Mouse (Mus musculus) lung, embryonic 16.5 days (tissue): ENCODE results near the gene 2700081O15Rik. TPM values are rescaled to one million over a fixed set of nuclear protein-coding genes. Genes with fewer than 3 reads are reported as not detected.
A peak's percentile ranks its signal among the peaks of the same experiment; 100 is the strongest.
"Not testable (repeated sequence)": the region's sequence is repeated elsewhere in the genome, so short reads cannot be mapped to it uniquely, and the experiment has no call there.

ENCODE experiments used
- ATAC-seq: fragments of 200-750 bp; cut with Nextera tagmentation; 2 replicates; pipeline ENCODE4 v1.8.0; 2017; ENCODE audit warnings: low read depth, mild to moderate bottlenecking, moderate library complexity
- H3K27ac ChIP-seq: fragments of 300-500 bp; sonication (generic); 2 replicates; pipeline ENCODE4 v1.5.1; 2014; ENCODE audit warnings: mild to moderate bottlenecking, control low read depth, low read length
- H3K27me3 ChIP-seq: fragments of 300-500 bp; sonication (generic); 2 replicates; pipeline ENCODE4 v1.6.1; 2014; ENCODE audit warnings: low read depth, low read length, mixed read lengths; ENCODE audit not compliant: control insufficient read depth, insufficient read depth
- H3K36me3 ChIP-seq: fragments of 300-500 bp; sonication (generic); 2 replicates; pipeline ENCODE4 v1.6.1; 2014; ENCODE audit warnings: low read length; ENCODE audit not compliant: control insufficient read depth, insufficient read depth
- H3K4me1 ChIP-seq: fragments of 300-500 bp; sonication (generic); replicated peaks from 2 replicates; pipeline ENCODE4 v1.6.1; 2014; ENCODE audit warnings: low read length, mixed read lengths; ENCODE audit not compliant: control insufficient read depth, insufficient read depth
- H3K4me2 ChIP-seq: fragments of 300-500 bp; sonication (generic); 2 replicates; pipeline ENCODE4 v1.6.1; 2014; ENCODE audit warnings: low read depth, low read length, control low read depth
- H3K4me3 ChIP-seq: fragments of 300-500 bp; sonication (generic); 2 replicates; pipeline ENCODE4 v1.5.1; 2014; ENCODE audit warnings: mild to moderate bottlenecking, low read length, control low read depth
- H3K9ac ChIP-seq: fragments of 300-500 bp; sonication (generic); 2 replicates; pipeline ENCODE4 v1.6.1; 2014; ENCODE audit warnings: low read length, control low read depth
- H3K9me3 ChIP-seq: fragments of 300-500 bp; sonication (generic); 2 replicates; pipeline ENCODE4 v1.6.1; 2016; ENCODE audit warnings: low read length; ENCODE audit not compliant: control insufficient read depth
- WGBS: fragments of 180-500 bp; shearing (Covaris S2); extraction: QIAGEN DNeasy Blood & Tissue Kit; methylation state at CpG from one replicate; pipeline ENCODE4 v1.1.7; 2014; 5-methylcytosine and 5-hydroxymethylcytosine counted together
- polyA plus RNA-seq: library from polyadenylated mRNA; unstranded; fragments of >200 nt; fragmentation: Nextera tagmentation; extraction: Ambion mirVana; gene quantifications from 2 replicates; pipeline ENCODE4 v1.2.1, GENCODE M21; 2015

2700081O15Rik gene
- polyA plus RNA-seq, 1 experiment from 2014 or later: 5.0 TPM

- H3K9ac ChIP-seq: no peak overlapping the region
- H3K27ac ChIP-seq: no peak overlapping the region
- peaks cover 7% of the 10 kb centered on the region for H3K4me1 ChIP-seq
- H3K4me2 ChIP-seq: no peak overlapping the region
- peaks cover 7% of the 10 kb centered on the region for H3K9me3 ChIP-seq
- 75% methylated on average over 6 of the region's 6 CpGs for WGBS
- H3K4me3 ChIP-seq: no peak overlapping the region
- no peaks in the 10 kb centered on the region for H3K27me3 ChIP-seq
- no peaks in the 10 kb centered on the region; the same call in 1 of the 2 replicates for H3K36me3 ChIP-seq
- ATAC-seq: no peak
Measured at GRCm38 (mm10) chr19:7388488-7388887, 28.9 kb upstream of the 2700081O15Rik start.

DNA sequence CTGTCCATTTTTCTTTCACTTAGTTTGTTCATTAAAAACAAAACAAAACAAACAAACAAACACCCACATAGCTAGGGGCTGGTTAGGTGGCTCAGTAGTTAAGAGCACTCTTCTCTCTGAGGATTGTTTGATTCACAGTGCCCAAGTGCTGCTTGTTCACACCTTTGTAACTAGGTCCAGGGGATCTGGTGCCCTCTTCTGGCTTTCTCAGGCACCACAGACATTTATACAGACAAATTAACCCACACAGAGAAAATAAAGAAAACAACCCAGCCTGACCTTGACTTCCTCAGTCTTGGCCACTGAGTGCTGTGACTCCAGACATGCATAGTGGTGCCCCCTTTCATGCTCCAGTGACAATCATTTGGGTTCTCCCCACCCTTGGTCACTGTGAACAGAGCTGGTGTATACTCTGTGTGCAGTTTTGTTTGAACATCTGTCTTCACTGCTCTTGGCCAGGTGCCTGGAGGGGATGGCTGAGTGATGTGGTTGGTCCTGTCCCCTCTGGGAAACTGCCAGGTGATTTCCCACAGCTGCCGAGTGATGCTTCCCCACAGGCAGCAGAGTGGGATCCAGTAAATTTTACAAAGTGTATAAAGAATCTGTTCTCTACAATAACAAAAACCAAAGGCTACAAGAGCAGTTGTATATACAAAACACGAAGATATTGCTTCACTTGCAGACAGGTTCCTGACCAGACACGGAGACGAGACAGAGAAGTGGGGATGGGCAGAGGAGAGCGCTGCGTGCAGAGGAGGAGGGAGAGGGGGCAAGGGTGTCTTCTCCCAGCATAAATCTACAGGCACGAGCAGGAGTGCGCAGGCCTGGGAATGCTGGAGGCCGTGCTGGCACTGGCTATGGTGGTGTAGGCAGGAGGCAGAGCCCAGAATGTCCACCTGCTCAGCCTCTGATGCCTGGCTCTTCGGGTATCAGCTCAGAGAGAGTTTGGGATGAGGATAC is 20.3 kb upstream of the 2700081O15Rik start:
- peak; percentile 66 for ATAC-seq
- not testable (repeated sequence) for H3K4me3 ChIP-seq, H3K4me1 ChIP-seq, H3K27me3 ChIP-seq, H3K9ac ChIP-seq, H3K36me3 ChIP-seq, H3K27ac ChIP-seq, H3K9me3 ChIP-seq, H3K4me2 ChIP-seq
- WGBS: 51% methylated on average over 9 of the region's 10 CpGs

DNA sequence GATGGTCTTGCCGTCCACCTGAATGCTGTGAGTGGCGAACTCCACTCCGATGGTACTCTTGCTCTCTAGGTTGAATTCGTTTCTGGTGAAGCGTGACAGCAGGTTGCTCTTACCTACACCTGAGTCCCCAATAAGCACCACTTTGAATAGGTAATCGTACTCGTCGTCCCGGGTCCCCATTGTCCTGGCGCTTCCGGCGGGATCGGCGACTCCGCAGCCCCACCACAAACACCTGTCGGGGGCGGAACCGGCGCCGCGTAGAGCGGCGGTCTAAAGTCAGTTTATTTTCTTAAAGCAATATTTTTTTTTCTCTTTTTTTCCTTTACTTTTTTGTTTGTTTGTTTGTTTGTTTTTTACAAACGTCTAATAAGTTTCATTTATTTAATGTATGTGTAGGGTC is 18.5 kb upstream of the 2700081O15Rik start:
- not testable (repeated sequence) for H3K4me2 ChIP-seq, H3K36me3 ChIP-seq, ATAC-seq, H3K9ac ChIP-seq, H3K27ac ChIP-seq, H3K4me3 ChIP-seq, H3K4me1 ChIP-seq, H3K27me3 ChIP-seq, H3K9me3 ChIP-seq
- 31% methylated on average over 24 of the region's 24 CpGs for whole genome bisulfite sequencing

GRCm38 (mm10) chr19:7400635-7401034 is 16.8 kb upstream of the 2700081O15Rik start:
- Histone ChIP-seq H3K9me3 (no peaks in the 10 kb centered on the region), H3K9ac (no peak overlapping the region), H3K27me3 (no peaks in the 10 kb centered on the region), H3K27ac (peak overlapping the region; percentile 34; the same call in 1 of the 2 replicates), H3K4me1 (peaks cover 8% of the 10 kb centered on the region), H3K36me3 (no peaks in the 10 kb centered on the region), H3K4me2 (peak overlapping the region; percentile 23), H3K4me3 (no peak overlapping the region)
- ATAC-seq: peak; percentile 29
- WGBS: 57% methylated on average over 11 of the region's 11 CpGs

DNA sequence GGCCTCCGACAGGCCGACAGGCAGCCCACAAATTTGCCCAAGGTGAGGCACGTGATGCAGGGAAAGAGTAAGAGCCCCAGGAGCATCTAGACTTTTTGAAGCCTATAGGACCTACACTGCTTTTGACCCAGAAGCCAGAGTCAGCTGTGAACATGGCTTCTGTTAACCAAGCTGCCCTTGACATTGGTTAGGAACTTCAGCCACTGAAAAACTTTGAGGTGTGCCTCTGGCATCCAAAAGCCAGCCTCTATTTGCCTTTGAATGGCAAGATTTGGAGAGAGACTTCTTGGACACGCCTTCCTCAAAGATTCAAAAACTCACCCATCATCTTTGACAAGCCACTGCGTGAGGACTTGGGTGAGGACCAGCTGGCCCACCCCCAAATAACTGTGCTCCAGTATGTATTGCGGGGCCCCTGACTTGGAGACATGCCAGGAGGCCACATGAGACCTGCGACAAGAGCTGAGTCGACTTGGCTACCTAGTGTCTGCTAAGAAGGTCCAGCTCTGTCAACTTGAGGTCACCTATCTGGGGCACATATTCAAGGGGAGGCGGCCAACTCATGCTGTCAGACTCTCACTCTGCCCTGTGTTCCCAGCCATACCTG is 12.7 kb upstream of the 2700081O15Rik start:
- no peak overlapping the region for H3K4me3 ChIP-seq
- H3K9me3 ChIP-seq: no peaks in the 10 kb centered on the region
- H3K4me2 ChIP-seq: no peak overlapping the region
- H3K36me3 ChIP-seq: no peaks in the 10 kb centered on the region
- H3K27me3 ChIP-seq: no peaks in the 10 kb centered on the region
- ATAC-seq: no peak
- H3K4me1 ChIP-seq: peaks cover 6% of the 10 kb centered on the region
- 43% methylated on average over 9 of the region's 9 CpGs for WGBS
- no peak overlapping the region for H3K27ac ChIP-seq
- no peak overlapping the region for H3K9ac ChIP-seq

- 58% methylated on average over 2 of the region's 2 CpGs for WGBS
- Histone ChIP-seq H3K36me3 (no peaks in the 10 kb centered on the region), H3K9ac (no peak overlapping the region), H3K4me3 (no peak overlapping the region), H3K4me2 (no peak overlapping the region), H3K27me3 (no peaks in the 10 kb centered on the region), H3K27ac (no peak overlapping the region), H3K9me3 (no peaks in the 10 kb centered on the region), H3K4me1 (peaks cover 7% of the 10 kb centered on the region)
- ATAC-seq: no peak
Measured at GRCm38 (mm10) chr19:7412361-7412760, 5.1 kb upstream of the 2700081O15Rik start.

- WGBS: 30% methylated on average over 22 of the region's 22 CpGs
- Histone ChIP-seq H3K27ac (peak overlapping the region; percentile 91), H3K4me3 (peak overlapping the region; percentile 73), H3K4me1 (peaks cover 33% of the 10 kb centered on the region), H3K4me2 (peak overlapping the region; percentile 89), H3K9me3 (no peaks in the 10 kb centered on the region), H3K36me3 (peaks cover 8% of the 10 kb centered on the region), H3K9ac (peak overlapping the region; percentile 96), H3K27me3 (no peaks in the 10 kb centered on the region)
- ATAC-seq: no peak
Measured at GRCm38 (mm10) chr19:7415916-7416833, 1.2 kb upstream of the 2700081O15Rik start.

DNA sequence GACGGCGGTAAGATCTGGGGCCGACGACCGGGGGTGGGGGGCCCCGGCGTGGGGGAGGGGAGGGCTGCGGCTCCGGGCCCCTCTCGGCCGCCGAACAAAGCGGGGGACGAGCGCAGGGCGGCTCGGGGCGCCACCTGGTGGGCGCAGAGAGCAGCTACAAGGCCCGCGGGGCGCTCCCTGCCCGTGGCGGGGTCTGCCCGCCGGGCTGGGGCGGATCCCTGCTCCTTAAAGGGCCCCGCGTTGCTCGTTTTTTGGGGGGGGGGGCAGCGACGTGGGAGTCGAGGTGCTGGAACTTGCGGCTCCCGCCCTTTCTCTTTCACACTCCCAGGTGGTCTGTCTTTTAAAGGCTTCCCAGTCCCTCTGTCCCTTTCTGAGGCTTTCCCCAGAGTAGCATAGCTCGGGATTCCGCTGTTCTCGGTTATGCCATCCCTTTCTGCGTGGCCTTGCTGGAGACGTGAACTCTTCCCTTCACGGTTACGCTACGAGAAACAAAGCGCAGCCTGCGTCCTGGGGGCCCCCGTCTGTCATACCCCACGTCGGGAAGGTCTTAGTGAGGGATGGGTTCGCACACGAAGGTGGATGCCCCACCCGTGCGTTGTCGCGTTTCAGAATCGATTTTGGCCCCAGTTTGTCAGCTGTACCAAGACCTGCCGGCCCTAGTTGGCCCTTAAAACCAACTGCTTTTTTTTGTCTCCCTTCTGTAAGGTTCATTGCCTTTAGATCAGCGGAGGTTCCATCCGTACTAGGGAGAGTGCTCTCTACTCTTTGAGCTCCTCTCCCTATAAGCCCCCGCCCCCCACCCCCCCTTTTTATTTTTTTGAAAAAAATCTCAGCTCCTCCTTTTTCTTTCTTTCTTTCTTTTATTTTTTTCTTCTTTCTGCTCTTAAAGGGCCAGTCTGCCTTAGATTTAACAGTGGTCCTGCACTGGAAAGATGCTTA is 755 bp downstream of the 2700081O15Rik start:
- no peaks in the 10 kb centered on the region for H3K9me3 ChIP-seq
- no peaks in the 10 kb centered on the region for H3K27me3 ChIP-seq
- H3K36me3 ChIP-seq: peaks cover 17% of the 10 kb centered on the region
- peak overlapping the region; percentile 73 for H3K4me3 ChIP-seq
- peaks cover 53% of the 10 kb centered on the region for H3K4me1 ChIP-seq
- H3K9ac ChIP-seq: peak overlapping the region; percentile 96
- peak; percentile 73 for ATAC-seq
- WGBS: under 1% methylated on average over 51 of the region's 59 CpGs
- peak overlapping the region; percentile 91 for H3K27ac ChIP-seq
- H3K4me2 ChIP-seq: peak overlapping the region; percentile 89
